Mouse (Mus musculus) MEL (cell line): ENCODE results near the gene Ildr1.

Experiments used
- CTCF ChIP-seq, 3 experiments: IDR thresholded peaks in 2 of 3; conservative IDR thresholded peaks in 1 of 3; 2 replicates each; pipeline ENCODE4 v1.5.1; 2011 to 2012; ENCODE audit warnings: low read length in 3 of 3, low read depth in 2 of 3, mild to moderate bottlenecking in 2 of 3, improper control_type of control experiment in 1 of 3, inconsistent platforms in 1 of 3, mixed read lengths in 1 of 3, moderate library complexity in 1 of 3; ENCODE audit not compliant: control insufficient read depth in 1 of 3, insufficient read depth in 1 of 3, poor library complexity in 1 of 3, severe bottlenecking in 1 of 3
- KAT2A ChIP-seq: conservative IDR thresholded peaks from 2 replicates; pipeline ENCODE4 v1.6.1; 2012; ENCODE audit warnings: low read depth, low read length, improper control_type of control experiment, inconsistent platforms
- MXI1 ChIP-seq: IDR thresholded peaks from 2 replicates; pipeline ENCODE4 v1.6.1; 2011; ENCODE audit warnings: mild to moderate bottlenecking, low read depth, low read length, improper control_type of control experiment
- POLR2A ChIP-seq, 2 experiments: IDR thresholded peaks; 2 replicates each; pipeline ENCODE4 v1.6.1; 2011 to 2012; ENCODE audit warnings: low read length in 2 of 2, mild to moderate bottlenecking in 2 of 2, control low read depth in 1 of 2, improper control_type of control experiment in 1 of 2, low read depth in 1 of 2, moderate library complexity in 1 of 2; ENCODE audit not compliant: control insufficient read depth in 1 of 2, insufficient read depth in 1 of 2, poor library complexity in 1 of 2
- POLR2AphosphoS2 ChIP-seq: IDR thresholded peaks from 2 replicates; pipeline ENCODE4 v1.6.1; 2011; ENCODE audit warnings: low read length, improper control_type of control experiment
- POLR2AphosphoS5 ChIP-seq: IDR thresholded peaks from 2 replicates; pipeline ENCODE4 v1.6.1; 2012; ENCODE audit warnings: low read depth, borderline replicate concordance, mild to moderate bottlenecking, inconsistent platforms, low read length, moderate library complexity, mixed read lengths
- ZC3H11A ChIP-seq: IDR thresholded peaks from 2 replicates; pipeline ENCODE4 v1.6.1; 2012; ENCODE audit warnings: low read depth, mild to moderate bottlenecking, inconsistent platforms, low read length, improper control_type of control experiment

DNA sequence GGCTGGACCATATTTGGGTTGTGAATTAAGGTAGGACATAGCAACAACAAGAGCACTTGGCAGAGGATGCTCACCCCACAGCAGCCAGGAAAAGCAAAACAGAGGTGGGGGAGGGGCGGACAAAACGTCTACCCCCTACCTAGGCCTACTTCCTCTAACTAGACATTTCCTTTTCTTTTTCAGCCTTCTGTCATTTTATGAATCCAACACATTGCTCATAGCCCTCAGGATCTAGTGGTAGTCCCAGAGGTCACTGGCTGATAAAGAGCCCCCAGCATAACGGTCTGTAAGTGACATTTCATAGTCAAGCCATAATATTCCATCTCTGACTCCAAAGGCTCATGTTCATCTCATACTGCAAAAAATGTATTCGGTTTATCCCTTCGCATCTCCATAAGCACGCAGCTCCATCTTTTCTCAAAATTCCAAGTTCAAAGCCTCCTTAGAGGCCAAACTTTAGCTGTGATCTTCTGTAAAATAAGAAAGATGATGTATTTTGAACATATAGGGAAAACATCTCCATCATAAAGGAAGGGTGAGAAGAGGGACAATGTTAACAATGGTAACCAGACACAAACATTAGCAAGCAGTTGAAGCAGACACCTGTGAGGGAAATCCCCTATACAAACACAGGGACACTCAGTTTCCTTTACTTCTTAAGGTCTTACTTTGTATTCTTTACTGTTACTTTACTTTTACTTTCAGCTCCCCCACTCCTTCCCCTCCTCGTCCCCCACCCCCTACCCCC lies 19.1 kb upstream of the Ildr1 start:
- TF ChIP-seq POLR2A (IDR thresholded peaks at IDR 0.05; ENCODE audit: control insufficient read depth in 1 of 2, insufficient read depth in 1 of 2, low read depth in 1 of 2, low read length in 2 of 2, poor library complexity in 1 of 2) (no peak), KAT2A (no peak), POLR2AphosphoS2 (no peak), ZC3H11A (no peak), POLR2AphosphoS5 (no peak), CTCF (IDR thresholded peaks at IDR 0.05 in 2 of 3, conservative IDR thresholded peaks at IDR 0.05 in 1 of 3; ENCODE audit: control insufficient read depth in 1 of 3, insufficient read depth in 1 of 3, low read depth in 2 of 3, low read length in 3 of 3, poor library complexity in 1 of 3, severe bottlenecking in 1 of 3) (no peak), MXI1 (no peak)
